Mouse (Mus musculus) ES-E14 (cell line): ENCODE measurements around the gene Cab39l. TPM values are rescaled to one million over a fixed set of nuclear protein-coding genes. Genes with fewer than 3 reads are reported as not detected.

Source experiments
- DNase-seq: peaks from one replicate; pipeline ENCODE4 v3.0.0-alpha.2; 2013; ENCODE audit warnings: low read depth, low spot score
- H3K27ac ChIP-seq: 2 replicates; pipeline ENCODE4 v1.5.1; 2012; ENCODE audit warnings: low read depth, mild to moderate bottlenecking, low read length, moderate library complexity, mixed read lengths; ENCODE audit not compliant: poor library complexity, insufficient read depth, severe bottlenecking
- H3K36me3 ChIP-seq: 2 replicates; pipeline ENCODE4 v1.6.1; 2012; ENCODE audit warnings: mild to moderate bottlenecking, low read length, moderate library complexity, mixed read lengths; ENCODE audit not compliant: control insufficient read depth, poor library complexity, insufficient read depth, severe bottlenecking
- H3K4me1 ChIP-seq, 2 experiments: fragments of 150-350 bp in 1 of 2; sonication (generic) in 1 of 2; 2 replicates each; pipeline ENCODE4 v1.6.1; 2012; ENCODE audit warnings: low read length in 2 of 2, mild to moderate bottlenecking in 1 of 2, mixed read lengths in 1 of 2; ENCODE audit not compliant: control insufficient read depth in 2 of 2, insufficient read depth in 2 of 2, poor library complexity in 1 of 2
- H3K4me3 ChIP-seq, 2 experiments: fragments of 150-350 bp in 1 of 2; sonication (generic) in 1 of 2; 2 replicates each; pipeline ENCODE4 v1.5.1; 2012; ENCODE audit warnings: low read length in 2 of 2, low read depth in 1 of 2, mild to moderate bottlenecking in 1 of 2, mixed read lengths in 1 of 2; ENCODE audit not compliant: insufficient read depth in 1 of 2, poor library complexity in 1 of 2, severe bottlenecking in 1 of 2
- H3K9ac ChIP-seq: 2 replicates; pipeline ENCODE4 v1.6.1; 2012; ENCODE audit warnings: low read depth, mild to moderate bottlenecking, low read length, mixed read lengths; ENCODE audit not compliant: poor library complexity, insufficient read depth, severe bottlenecking
- H3K9me3 ChIP-seq: fragments of 150-350 bp; sonication (generic); 2 replicates; pipeline ENCODE4 v1.6.1; 2012; ENCODE audit warnings: low read depth, mild to moderate bottlenecking, low read length; ENCODE audit not compliant: control insufficient read depth, insufficient read depth
- CHD2 ChIP-seq: IDR thresholded peaks from 2 replicates; pipeline ENCODE4 v1.6.1; 2014; ENCODE audit warnings: mild to moderate bottlenecking, low read depth, low read length, inconsistent platforms
- HCFC1 ChIP-seq: IDR thresholded peaks from 2 replicates; pipeline ENCODE4 v1.6.1; 2012; ENCODE audit warnings: low read length, inconsistent platforms, borderline replicate concordance; ENCODE audit not compliant: insufficient read depth
- MAFK ChIP-seq: IDR thresholded peaks from 2 replicates; pipeline ENCODE4 v1.6.1; 2014; ENCODE audit warnings: mild to moderate bottlenecking, low read depth, low read length, inconsistent platforms; ENCODE audit not compliant: insufficient read depth
- ZC3H11A ChIP-seq: IDR thresholded peaks from 2 replicates; pipeline ENCODE4 v1.6.1; 2012; ENCODE audit warnings: low read depth, mild to moderate bottlenecking, inconsistent platforms, low read length, borderline replicate concordance
- ZNF384 ChIP-seq: IDR thresholded peaks from 2 replicates; pipeline ENCODE4 v1.6.1; 2012; ENCODE audit warnings: low read depth, low read length, inconsistent platforms
- in situ Hi-C, 2 experiments: fragments of 600-800 bp; cut with MboI; formaldehyde crosslinking; loops; one replicate each; pipeline ENCODE4 v1.15.1; 2025; ENCODE audit warnings: low sequenced_read_pairs in 2 of 2, inconsistent platforms in 1 of 2; ENCODE audit not compliant: unreplicated experiment in 2 of 2
- total RNA-seq: library from RNA; depleted of rRNA; stranded (reverse); fragments of 300-350 nt; gene quantifications from 2 replicates; pipeline ENCODE4 v1.2.3, GENCODE M21; 2012

Cab39l gene
- total RNA-seq, 1 experiment: 5.8 TPM

GRCm38 (mm10) chr14:59537829-59538432, 97.2 kb downstream of the Cab39l start:
- H3K9ac ChIP-seq: no peak overlapping the region
- no peak overlapping the region for H3K4me3 ChIP-seq
- no peak for TF ChIP-seq HCFC1
- no peak for TF ChIP-seq ZNF384
- TF ChIP-seq MAFK: no peak
- no peak for TF ChIP-seq CHD2
- TF ChIP-seq ZC3H11A: no peak
- no peaks in the 10 kb centered on the region for H3K36me3 ChIP-seq
- H3K27ac ChIP-seq: no peak overlapping the region
- H3K4me1 ChIP-seq: peaks cover 0 to 6% of the 10 kb centered on the region in 2 experiments; a peak in 2 of 4 replicates
- DNase-seq: no peak
- H3K9me3 ChIP-seq: no peaks in the 10 kb centered on the region
- in situ Hi-C loops: no loop called here

- TF ChIP-seq MAFK: no peak
- TF ChIP-seq CHD2: no peak
- no peak for TF ChIP-seq ZC3H11A
- TF ChIP-seq HCFC1: no peak
- peaks cover 0 to 2% of the 10 kb centered on the region in 2 experiments; a peak in 1 of 4 replicates for H3K4me1 ChIP-seq
- H3K9ac ChIP-seq: no peak overlapping the region
- no peak overlapping the region for H3K27ac ChIP-seq
- in situ Hi-C loops: no loop called here
- no peaks in the 10 kb centered on the region for H3K36me3 ChIP-seq
- no peak overlapping the region for H3K4me3 ChIP-seq
- DNase-seq: no peak
- H3K9me3 ChIP-seq: no peaks in the 10 kb centered on the region
These were observed 99.5 kb downstream of the Cab39l start for GRCm38 (mm10) chr14:59540230-59540629.

- TF ChIP-seq CHD2 (no peak), ZNF384 (no peak), MAFK (no peak), HCFC1 (no peak), ZC3H11A (no peak)
- H3K4me1 ChIP-seq: peaks cover 0 to 1% of the 10 kb centered on the region in 2 experiments; a peak in 1 of 4 replicates
- in situ Hi-C loops: no loop called here
- DNase-seq: no peak
- no peak overlapping the region for H3K4me3 ChIP-seq
- no peak overlapping the region for H3K27ac ChIP-seq
- no peaks in the 10 kb centered on the region for H3K36me3 ChIP-seq
- no peaks in the 10 kb centered on the region for H3K9me3 ChIP-seq
- no peak overlapping the region for H3K9ac ChIP-seq
These were observed 100.0 kb downstream of the Cab39l start for GRCm38 (mm10) chr14:59540761-59541160.

DNA sequence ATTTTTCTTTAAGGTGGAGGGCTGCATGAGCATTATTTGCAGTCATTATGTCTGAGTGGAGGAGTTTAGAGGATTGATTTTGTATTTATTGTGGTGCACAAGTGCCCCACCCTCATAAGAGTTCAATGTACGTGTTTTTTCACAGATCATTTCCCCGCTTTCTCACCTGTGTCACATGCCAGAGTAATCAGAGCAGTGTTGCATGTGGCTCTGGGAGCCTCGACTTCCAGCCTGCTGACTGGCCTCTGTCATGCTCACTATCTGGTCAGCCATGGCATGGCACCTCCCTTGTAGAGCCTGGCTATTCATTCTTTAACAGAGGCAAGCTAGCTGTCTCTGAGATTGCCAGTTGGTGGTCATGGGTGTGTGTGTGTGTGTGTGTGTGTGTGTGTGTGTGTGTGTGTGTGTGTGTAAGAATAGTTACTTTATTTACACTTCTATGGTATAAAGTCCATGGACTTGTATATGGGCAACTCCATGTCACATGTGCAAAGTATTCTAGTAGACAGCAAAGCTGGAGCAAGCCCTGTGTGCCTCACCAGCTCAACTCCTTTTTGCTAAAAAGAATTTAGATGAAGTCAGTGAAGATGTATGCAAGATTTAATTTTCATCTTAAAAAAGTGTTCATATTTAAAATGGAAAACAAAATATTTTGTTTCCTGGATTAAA, 102.5 kb downstream of the Cab39l start:
- DNase-seq: no peak
- Histone ChIP-seq H3K9me3 (no peaks in the 10 kb centered on the region), H3K4me3 (no peak overlapping the region), H3K27ac (no peak overlapping the region), H3K4me1 (no peaks in the 10 kb centered on the region), H3K9ac (no peak overlapping the region), H3K36me3 (no peaks in the 10 kb centered on the region)
- TF ChIP-seq ZNF384 (no peak), ZC3H11A (no peak), HCFC1 (no peak), MAFK (no peak), CHD2 (no peak)
- in situ Hi-C loops: no loop called here

- H3K4me3 ChIP-seq: no peak overlapping the region
- H3K27ac ChIP-seq: no peak overlapping the region
- TF ChIP-seq HCFC1 (no peak), CHD2 (no peak), ZNF384 (no peak), MAFK (no peak), ZC3H11A (no peak)
- in situ Hi-C loops: no loop called here
- H3K9me3 ChIP-seq: no peaks in the 10 kb centered on the region
- no peaks in the 10 kb centered on the region for H3K36me3 ChIP-seq
- DNase-seq: no peak
- H3K4me1 ChIP-seq: no peaks in the 10 kb centered on the region
- H3K9ac ChIP-seq: no peak overlapping the region
These were observed 103.2 kb downstream of the Cab39l start for GRCm38 (mm10) chr14:59543956-59544355.
